Mouse (Mus musculus): ENCODE measurements around the gene Fggy.

- TF ChIP-seq GATA1 (IDR thresholded peaks at IDR 0.05; ENCODE audit: low read length) (no peak), TAL1 (IDR thresholded peaks at IDR 0.05; ENCODE audit: low read length) (no peak)
Observed at GRCm38 (mm10) chr4:95861741-95862155, 304.4 kb downstream of the Fggy start.

Data from erythroblast, embryonic 14.5 days (primary cell).